Mouse (Mus musculus): ENCODE measurements at regions not wholly inside any gene's neighbourhood (a gene's known extent, or its start where the extent isn't known, plus 50 kb on each side); places are given as distances from the start of the nearest gene placed in this dataset.

GRCm38 (mm10) chr3:129131877-129132433 lies 67.7 kb upstream of the Pitx2 start:
- H3K9me3 ChIP-seq = no peaks in the 10 kb centered on the region
- H3K9ac ChIP-seq = no peak overlapping the region
- no peak overlapping the region for H3K4me2 ChIP-seq
- no peaks in the 10 kb centered on the region for H3K36me3 ChIP-seq
- H3K4me1 ChIP-seq = no peaks in the 10 kb centered on the region
- no peak overlapping the region for H3K27ac ChIP-seq
- no peak overlapping the region for H3K4me3 ChIP-seq
- no peak for ATAC-seq (ENCODE audit: insufficient number of reproducible peaks, low FRiP score, low TSS enrichment, low read depth)
- WGBS = 37% methylated on average over 6 of the region's 6 CpGs
- no peaks in the 10 kb centered on the region for H3K27me3 ChIP-seq

Measured in limb, embryonic 15.5 days (tissue).